Mouse (Mus musculus): ENCODE measurements at regions not wholly inside any gene's neighbourhood (a gene's known extent, or its start where the extent isn't known, plus 50 kb on each side); places are given as distances from the start of the nearest gene placed in this dataset.

- Histone ChIP-seq H3K4me3 (ENCODE audit: control insufficient read depth, low read depth, low read length) (no peak overlapping the region), H3K27ac (ENCODE audit: control insufficient read depth, insufficient read depth, low read depth, low read length) (no peak overlapping the region), H3K4me1 (ENCODE audit: control insufficient read depth, insufficient read depth, low read length) (no peaks in the 10 kb centered on the region)
These were observed 71.1 kb upstream of the Smyd2 start for GRCm38 (mm10) chr1:189993221-189993620.

GRCm38 (mm10) chr1:189991089-189991488, 68.9 kb upstream of the Smyd2 start:
- Histone ChIP-seq H3K4me1 (ENCODE audit: control insufficient read depth, insufficient read depth, low read length) (no peaks in the 10 kb centered on the region), H3K27me3 (ENCODE audit: control insufficient read depth, insufficient read depth, low read length) (no peaks in the 10 kb centered on the region), H3K36me3 (ENCODE audit: control insufficient read depth, insufficient read depth, low read length) (no peaks in the 10 kb centered on the region), H3K27ac (ENCODE audit: control insufficient read depth, insufficient read depth, low read depth, low read length) (no peak overlapping the region), H3K4me3 (ENCODE audit: control insufficient read depth, low read depth, low read length) (no peak overlapping the region)
- TF ChIP-seq POLR2A (IDR thresholded peaks at IDR 0.05; ENCODE audit: control insufficient read depth, low read depth, low read length) (no peak), CTCF (IDR thresholded peaks at IDR 0.05; ENCODE audit: control insufficient read depth, insufficient read depth, insufficient replicate concordance, low read depth, low read length) (no peak)

More at GRCm38 (mm10) chr1:189993221-189993620, 71.1 kb upstream of the Smyd2 start:
- no peaks in the 10 kb centered on the region for H3K27me3 ChIP-seq (ENCODE audit: control insufficient read depth, insufficient read depth, low read length)
- TF ChIP-seq POLR2A (IDR thresholded peaks at IDR 0.05; ENCODE audit: control insufficient read depth, low read depth, low read length), result no peak
- no peak for TF ChIP-seq CTCF (IDR thresholded peaks at IDR 0.05; ENCODE audit: control insufficient read depth, insufficient read depth, insufficient replicate concordance, low read depth, low read length)
- no peaks in the 10 kb centered on the region for H3K36me3 ChIP-seq (ENCODE audit: control insufficient read depth, insufficient read depth, low read length)

- Histone ChIP-seq H3K36me3 (ENCODE audit: control insufficient read depth, insufficient read depth, low read length) (no peaks in the 10 kb centered on the region), H3K4me3 (ENCODE audit: control insufficient read depth, low read depth, low read length) (no peak overlapping the region), H3K27ac (ENCODE audit: control insufficient read depth, insufficient read depth, low read depth, low read length) (no peak overlapping the region), H3K27me3 (ENCODE audit: control insufficient read depth, insufficient read depth, low read length) (no peaks in the 10 kb centered on the region), H3K4me1 (ENCODE audit: control insufficient read depth, insufficient read depth, low read length) (no peaks in the 10 kb centered on the region)
- no peak for TF ChIP-seq POLR2A (IDR thresholded peaks at IDR 0.05; ENCODE audit: control insufficient read depth, low read depth, low read length)
- TF ChIP-seq CTCF (IDR thresholded peaks at IDR 0.05; ENCODE audit: control insufficient read depth, insufficient read depth, insufficient replicate concordance, low read depth, low read length), result no peak
These were observed 68.0 kb upstream of the Smyd2 start for GRCm38 (mm10) chr1:189990046-189990622.

- TF ChIP-seq POLR2A (IDR thresholded peaks at IDR 0.05; ENCODE audit: control insufficient read depth, low read depth, low read length) (no peak), CTCF (IDR thresholded peaks at IDR 0.05; ENCODE audit: control insufficient read depth, insufficient read depth, insufficient replicate concordance, low read depth, low read length) (no peak)
- no peaks in the 10 kb centered on the region for H3K4me1 ChIP-seq (ENCODE audit: control insufficient read depth, insufficient read depth, low read length)
- H3K27me3 ChIP-seq (ENCODE audit: control insufficient read depth, insufficient read depth, low read length), result no peaks in the 10 kb centered on the region
- H3K4me3 ChIP-seq (ENCODE audit: control insufficient read depth, low read depth, low read length), result no peak overlapping the region
- no peaks in the 10 kb centered on the region for H3K36me3 ChIP-seq (ENCODE audit: control insufficient read depth, insufficient read depth, low read length)
- H3K27ac ChIP-seq (ENCODE audit: control insufficient read depth, insufficient read depth, low read depth, low read length), result no peak overlapping the region
These were observed 67.2 kb upstream of the Smyd2 start for GRCm38 (mm10) chr1:189989376-189989775.

- Histone ChIP-seq H3K36me3 (ENCODE audit: control insufficient read depth, insufficient read depth, low read length) (no peaks in the 10 kb centered on the region), H3K27me3 (ENCODE audit: control insufficient read depth, insufficient read depth, low read length) (no peaks in the 10 kb centered on the region), H3K4me3 (ENCODE audit: control insufficient read depth, low read depth, low read length) (no peak overlapping the region), H3K27ac (ENCODE audit: control insufficient read depth, insufficient read depth, low read depth, low read length) (no peak overlapping the region), H3K4me1 (ENCODE audit: control insufficient read depth, insufficient read depth, low read length) (no peaks in the 10 kb centered on the region)
- TF ChIP-seq POLR2A (IDR thresholded peaks at IDR 0.05; ENCODE audit: control insufficient read depth, low read depth, low read length) (no peak), CTCF (IDR thresholded peaks at IDR 0.05; ENCODE audit: control insufficient read depth, insufficient read depth, insufficient replicate concordance, low read depth, low read length) (no peak)
These were observed 66.7 kb upstream of the Smyd2 start for GRCm38 (mm10) chr1:189988864-189989263.

GRCm38 (mm10) chr1:189985516-189986205, 63.5 kb upstream of the Smyd2 start:
- Histone ChIP-seq H3K4me3 (ENCODE audit: control insufficient read depth, low read depth, low read length) (no peak overlapping the region), H3K27ac (ENCODE audit: control insufficient read depth, insufficient read depth, low read depth, low read length) (no peak overlapping the region), H3K36me3 (ENCODE audit: control insufficient read depth, insufficient read depth, low read length) (no peaks in the 10 kb centered on the region), H3K27me3 (ENCODE audit: control insufficient read depth, insufficient read depth, low read length) (no peaks in the 10 kb centered on the region), H3K4me1 (ENCODE audit: control insufficient read depth, insufficient read depth, low read length) (no peaks in the 10 kb centered on the region)
- TF ChIP-seq POLR2A (IDR thresholded peaks at IDR 0.05; ENCODE audit: control insufficient read depth, low read depth, low read length), result no peak
- TF ChIP-seq CTCF (IDR thresholded peaks at IDR 0.05; ENCODE audit: control insufficient read depth, insufficient read depth, insufficient replicate concordance, low read depth, low read length), result no peak

- Histone ChIP-seq H3K36me3 (ENCODE audit: control insufficient read depth, insufficient read depth, low read length) (no peaks in the 10 kb centered on the region), H3K4me3 (ENCODE audit: control insufficient read depth, low read depth, low read length) (no peak overlapping the region), H3K4me1 (ENCODE audit: control insufficient read depth, insufficient read depth, low read length) (no peaks in the 10 kb centered on the region), H3K27me3 (ENCODE audit: control insufficient read depth, insufficient read depth, low read length) (no peaks in the 10 kb centered on the region), H3K27ac (ENCODE audit: control insufficient read depth, insufficient read depth, low read depth, low read length) (no peak overlapping the region)
- TF ChIP-seq POLR2A (IDR thresholded peaks at IDR 0.05; ENCODE audit: control insufficient read depth, low read depth, low read length), result no peak
- TF ChIP-seq CTCF (IDR thresholded peaks at IDR 0.05; ENCODE audit: control insufficient read depth, insufficient read depth, insufficient replicate concordance, low read depth, low read length), result no peak
These were observed 56.1 kb upstream of the Smyd2 start for GRCm38 (mm10) chr1:189978244-189978643.
